Mouse (Mus musculus) C2C12 (cell line): ENCODE data around the gene Srsf5. TPM values are rescaled to one million over a fixed set of nuclear protein-coding genes. Genes with fewer than 3 reads are reported as not detected.

Experiments
- H3K27me3 ChIP-seq: one replicate; pipeline ENCODE4 v1.6.1; 2011; ENCODE audit not compliant: control insufficient read depth, insufficient read depth, insufficient read length
- H3K36me3 ChIP-seq: one replicate; pipeline ENCODE4 v1.6.1; 2011; ENCODE audit not compliant: control insufficient read depth, insufficient read depth
- H3K4me3 ChIP-seq: one replicate; pipeline ENCODE4 v1.5.1; 2011; ENCODE audit warnings: mild to moderate bottlenecking, control low read depth; ENCODE audit not compliant: poor library complexity, insufficient read depth, severe bottlenecking
- H3K79me2 ChIP-seq: one replicate; pipeline ENCODE4 v1.6.1; 2011; ENCODE audit not compliant: control insufficient read depth, insufficient read depth
- H3K79me3 ChIP-seq: one replicate; pipeline ENCODE4 v1.6.1; 2011; ENCODE audit warnings: low read depth, control low read depth
- H3ac ChIP-seq: one replicate; pipeline ENCODE3; 2011; ENCODE audit warnings: low read depth; ENCODE audit not compliant: control insufficient read depth, insufficient read length
- CEBPB ChIP-seq: IDR thresholded peaks from one replicate; pipeline ENCODE4 v1.6.1; 2011; ENCODE audit warnings: low read depth, mild to moderate bottlenecking, control low read depth, moderate library complexity
- CTCF ChIP-seq: IDR thresholded peaks from one replicate; pipeline ENCODE4 v1.5.1; 2011; ENCODE audit not compliant: control insufficient read depth, insufficient read depth, insufficient read length
- FOSL1 ChIP-seq: IDR thresholded peaks from one replicate; pipeline ENCODE4 v1.8.0; 2011; ENCODE audit warnings: mild to moderate bottlenecking, low read length; ENCODE audit not compliant: poor library complexity, insufficient read depth, severe bottlenecking
- MAX ChIP-seq: IDR thresholded peaks from one replicate; pipeline ENCODE4 v1.6.1; 2011; ENCODE audit warnings: mild to moderate bottlenecking, control low read depth
- MYOD1 ChIP-seq: IDR thresholded peaks from one replicate; pipeline ENCODE4 v1.6.1; 2011; ENCODE audit warnings: low read depth; ENCODE audit not compliant: control insufficient read depth, insufficient read length
- MYOG ChIP-seq: IDR thresholded peaks from one replicate; pipeline ENCODE4 v1.6.1; 2011; ENCODE audit not compliant: control insufficient read depth, insufficient read length; ENCODE audit errors: extremely low read depth
- USF1 ChIP-seq: IDR thresholded peaks from one replicate; pipeline ENCODE4 v1.6.1; 2011; ENCODE audit warnings: low read depth, mild to moderate bottlenecking, control low read depth, moderate library complexity
- polyA plus RNA-seq: library from polyadenylated mRNA; unstranded; fragments of >200 nt; fragmentation: generic; extraction: Trizol; gene quantifications from one replicate; pipeline ENCODE4 v1.2.1, GENCODE M21; 2012; ENCODE audit warnings: missing spikeins

Gene Srsf5
- polyA plus RNA-seq, 1 experiment: 113 TPM

DNA sequence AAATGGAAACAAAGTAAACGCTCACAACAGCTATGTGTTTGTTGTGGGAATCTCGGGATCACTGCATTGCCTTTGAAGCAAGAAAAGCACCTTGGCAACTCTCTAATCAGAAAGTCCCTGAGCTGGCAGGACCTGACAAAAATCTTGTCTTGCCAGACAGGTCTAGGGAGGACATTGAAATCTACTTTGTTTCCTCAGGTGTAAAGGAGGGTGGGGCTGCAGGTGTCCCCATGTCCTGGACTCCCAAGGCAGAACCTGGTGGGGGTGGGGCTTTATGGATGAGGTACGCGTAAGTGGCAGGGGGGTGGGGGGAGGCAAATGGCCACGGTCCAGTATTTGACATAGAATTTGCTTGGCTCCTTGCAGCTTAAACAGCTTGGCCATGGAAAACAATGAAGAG is 21.7 kb upstream of the Srsf5 start:
- no peaks in the 10 kb centered on the region for H3K79me2 ChIP-seq
- H3K79me3 ChIP-seq: no peaks in the 10 kb centered on the region
- peaks cover 15% of the 10 kb centered on the region for H3K27me3 ChIP-seq
- TF ChIP-seq MAX: no peak
- TF ChIP-seq FOSL1: no peak
- no peak for TF ChIP-seq MYOG
- no peak for TF ChIP-seq MYOD1
- TF ChIP-seq CEBPB: no peak
- no peak for TF ChIP-seq USF1
- no peak overlapping the region for H3ac ChIP-seq
- no peak overlapping the region for H3K4me3 ChIP-seq
- H3K36me3 ChIP-seq: no peaks in the 10 kb centered on the region

GRCm38 (mm10) chr12:80924205-80924604 is 21.1 kb upstream of the Srsf5 start:
- no peak for TF ChIP-seq CEBPB
- no peak for TF ChIP-seq USF1
- no peak for TF ChIP-seq MYOD1
- no peak for TF ChIP-seq MAX
- TF ChIP-seq CTCF: no peak
- no peak for TF ChIP-seq FOSL1
- TF ChIP-seq MYOG: no peak
- H3K79me2 ChIP-seq: no peaks in the 10 kb centered on the region
- H3K79me3 ChIP-seq: no peaks in the 10 kb centered on the region
- H3ac ChIP-seq: no peak overlapping the region
- H3K36me3 ChIP-seq: no peaks in the 10 kb centered on the region
- no peak overlapping the region for H3K4me3 ChIP-seq
- peaks cover 15% of the 10 kb centered on the region for H3K27me3 ChIP-seq

- Histone ChIP-seq H3K36me3 (no peaks in the 10 kb centered on the region), H3K79me3 (no peaks in the 10 kb centered on the region), H3K27me3 (peaks cover 12% of the 10 kb centered on the region), H3K4me3 (no peak overlapping the region), H3K79me2 (no peaks in the 10 kb centered on the region), H3ac (no peak overlapping the region)
- no peak for TF ChIP-seq MAX
- no peak for TF ChIP-seq CTCF
- TF ChIP-seq FOSL1: no peak
- TF ChIP-seq CEBPB: no peak
- TF ChIP-seq MYOD1: no peak
- no peak for TF ChIP-seq MYOG
- no peak for TF ChIP-seq USF1
These were observed 19.4 kb upstream of the Srsf5 start for GRCm38 (mm10) chr12:80925919-80926318.

GRCm38 (mm10) chr12:80926550-80926949 is 18.8 kb upstream of the Srsf5 start:
- no peak overlapping the region for H3ac ChIP-seq
- no peak for TF ChIP-seq FOSL1
- TF ChIP-seq CTCF: no peak
- TF ChIP-seq MYOG: no peak
- no peak for TF ChIP-seq MAX
- no peak for TF ChIP-seq MYOD1
- TF ChIP-seq USF1: no peak
- no peak for TF ChIP-seq CEBPB
- no peak overlapping the region for H3K4me3 ChIP-seq
- H3K27me3 ChIP-seq: peaks cover 9% of the 10 kb centered on the region
- H3K36me3 ChIP-seq: no peaks in the 10 kb centered on the region
- no peaks in the 10 kb centered on the region for H3K79me2 ChIP-seq
- no peaks in the 10 kb centered on the region for H3K79me3 ChIP-seq

DNA sequence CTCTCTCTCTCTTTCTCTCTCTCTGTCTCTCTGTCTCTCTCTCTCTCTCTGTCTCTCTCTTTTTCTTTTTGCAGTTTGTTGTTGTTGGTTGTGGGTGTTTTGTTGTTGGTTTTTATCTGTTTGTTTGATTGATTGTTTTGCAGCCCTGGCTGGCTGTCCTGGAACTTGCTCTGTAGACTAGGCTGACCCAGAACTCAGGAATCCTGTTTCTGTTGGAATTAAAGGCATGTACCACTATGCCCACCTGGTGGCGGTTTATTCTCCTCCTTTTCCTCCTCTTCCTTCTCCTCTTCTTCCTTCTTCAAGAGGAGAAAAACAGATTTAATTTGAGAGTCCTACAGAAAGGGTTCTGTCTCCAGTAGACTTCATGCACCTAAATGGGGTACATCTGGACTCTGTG is 17.8 kb upstream of the Srsf5 start:
- no peak overlapping the region for H3K4me3 ChIP-seq
- no peak overlapping the region for H3ac ChIP-seq
- no peaks in the 10 kb centered on the region for H3K79me3 ChIP-seq
- peaks cover 5% of the 10 kb centered on the region for H3K27me3 ChIP-seq
- H3K36me3 ChIP-seq: no peaks in the 10 kb centered on the region
- no peak for TF ChIP-seq CEBPB
- no peak for TF ChIP-seq MYOD1
- TF ChIP-seq MAX: no peak
- no peak for TF ChIP-seq FOSL1
- no peak for TF ChIP-seq CTCF
- no peak for TF ChIP-seq USF1
- no peak for TF ChIP-seq MYOG
- no peaks in the 10 kb centered on the region for H3K79me2 ChIP-seq

DNA sequence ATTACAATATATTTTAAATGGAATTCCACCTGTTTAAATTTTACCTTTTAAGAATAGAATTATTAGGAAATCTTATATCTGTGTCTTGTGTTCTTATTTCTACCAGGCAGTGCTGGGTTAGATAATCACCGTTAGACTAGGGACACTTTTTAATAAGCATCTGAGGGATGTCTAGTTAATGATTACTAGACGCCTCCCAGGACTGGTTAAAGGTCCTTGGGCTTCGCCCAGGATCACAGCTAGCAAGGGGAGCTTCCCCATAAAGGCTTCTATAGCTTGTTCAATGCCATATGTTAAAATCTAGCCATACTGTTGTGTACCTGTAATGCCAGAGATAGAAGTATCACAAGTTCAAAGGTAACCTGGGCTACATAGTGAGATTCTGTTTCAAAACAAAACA is 16.4 kb upstream of the Srsf5 start:
- TF ChIP-seq MYOG: no peak
- no peak for TF ChIP-seq MAX
- no peak for TF ChIP-seq CTCF
- no peak for TF ChIP-seq MYOD1
- TF ChIP-seq FOSL1: no peak
- no peak for TF ChIP-seq CEBPB
- TF ChIP-seq USF1: no peak
- no peak overlapping the region for H3ac ChIP-seq
- H3K36me3 ChIP-seq: no peaks in the 10 kb centered on the region
- H3K27me3 ChIP-seq: no peaks in the 10 kb centered on the region
- H3K79me3 ChIP-seq: no peaks in the 10 kb centered on the region
- no peaks in the 10 kb centered on the region for H3K79me2 ChIP-seq
- no peak overlapping the region for H3K4me3 ChIP-seq
